Mouse (Mus musculus) stomach, embryonic 15.5 days (tissue): ENCODE measurements around the gene Slc25a28. TPM values are rescaled to one million over a fixed set of nuclear protein-coding genes. Genes with fewer than 3 reads are reported as not detected.

Source experiments
- ATAC-seq: fragments of 200-750 bp; cut with Nextera tagmentation; 2 replicates; pipeline ENCODE4 v1.8.0; 2017; ENCODE audit warnings: low read depth, moderate number of reproducible peaks, moderate TSS enrichment; ENCODE audit not compliant: insufficient read depth, low FRiP score
- H3K27ac ChIP-seq: fragments of 300-500 bp; sonication (generic); 2 replicates; pipeline ENCODE4 v1.5.1; 2015; ENCODE audit warnings: mild to moderate bottlenecking, inconsistent platforms
- H3K27me3 ChIP-seq: fragments of 300-500 bp; sonication (generic); replicated peaks from 2 replicates; pipeline ENCODE4 v1.6.1; 2015; ENCODE audit warnings: inconsistent platforms
- H3K36me3 ChIP-seq: fragments of 300-500 bp; sonication (generic); 2 replicates; pipeline ENCODE4 v1.6.1; 2015; ENCODE audit warnings: inconsistent platforms
- H3K4me1 ChIP-seq: fragments of 300-500 bp; sonication (generic); 2 replicates; pipeline ENCODE4 v1.6.1; 2015; ENCODE audit warnings: inconsistent platforms
- H3K4me2 ChIP-seq: fragments of 300-500 bp; sonication (generic); 2 replicates; pipeline ENCODE4 v1.6.1; 2015; ENCODE audit warnings: mild to moderate bottlenecking, inconsistent platforms
- H3K4me3 ChIP-seq: fragments of 300-500 bp; sonication (generic); replicated peaks from 2 replicates; pipeline ENCODE4 v1.5.1; 2015; ENCODE audit warnings: inconsistent platforms
- H3K9ac ChIP-seq: fragments of 300-500 bp; sonication (generic); 2 replicates; pipeline ENCODE4 v1.6.1; 2015; ENCODE audit warnings: inconsistent platforms
- H3K9me3 ChIP-seq: fragments of 300-500 bp; sonication (generic); 2 replicates; pipeline ENCODE4 v1.6.1; 2016; ENCODE audit warnings: inconsistent platforms
- WGBS: fragments of 180-500 bp; shearing (Covaris S2); methylation state at CpG from one replicate; pipeline ENCODE4 v1.1.7; 2015; 5-methylcytosine and 5-hydroxymethylcytosine counted together
- polyA plus RNA-seq: library from polyadenylated mRNA; unstranded; fragments of >200 nt; fragmentation: Nextera tagmentation; extraction: Ambion mirVana; gene quantifications from 2 replicates; pipeline ENCODE4 v1.2.1, GENCODE M21; 2015

Gene Slc25a28
- polyA plus RNA-seq, 1 experiment from 2014 or later: 15.9 TPM

DNA sequence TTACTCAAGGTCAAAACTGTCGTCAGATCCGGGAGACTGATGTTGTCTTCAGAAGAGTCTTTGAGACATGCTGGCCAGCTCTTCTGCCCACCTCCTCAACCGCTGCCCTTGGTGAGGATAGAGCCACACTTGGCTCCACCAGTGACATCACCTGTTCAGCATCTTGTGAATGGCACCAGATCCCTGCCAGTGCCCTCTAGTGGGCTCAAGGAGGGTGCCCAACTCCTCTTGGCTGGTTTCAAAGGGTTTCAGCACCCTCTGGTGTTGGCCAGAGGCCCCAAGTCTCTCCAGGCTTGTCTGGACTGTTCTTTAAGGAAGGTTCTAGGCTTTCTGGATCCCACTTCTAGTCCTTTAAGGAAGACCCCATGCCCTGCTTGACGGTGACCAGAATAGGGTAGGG lies 50.8 kb downstream of the Slc25a28 start:
- no peak overlapping the region for H3K4me3 ChIP-seq
- peaks cover 45% of the 10 kb centered on the region for H3K27me3 ChIP-seq
- H3K9me3 ChIP-seq: no peaks in the 10 kb centered on the region
- ATAC-seq: no peak
- H3K27ac ChIP-seq: no peak overlapping the region
- 50% methylated on average over 4 of the region's 4 CpGs for WGBS
- H3K4me2 ChIP-seq: no peak overlapping the region
- H3K9ac ChIP-seq: no peak overlapping the region
- H3K36me3 ChIP-seq: no peaks in the 10 kb centered on the region
- no peaks in the 10 kb centered on the region for H3K4me1 ChIP-seq

DNA sequence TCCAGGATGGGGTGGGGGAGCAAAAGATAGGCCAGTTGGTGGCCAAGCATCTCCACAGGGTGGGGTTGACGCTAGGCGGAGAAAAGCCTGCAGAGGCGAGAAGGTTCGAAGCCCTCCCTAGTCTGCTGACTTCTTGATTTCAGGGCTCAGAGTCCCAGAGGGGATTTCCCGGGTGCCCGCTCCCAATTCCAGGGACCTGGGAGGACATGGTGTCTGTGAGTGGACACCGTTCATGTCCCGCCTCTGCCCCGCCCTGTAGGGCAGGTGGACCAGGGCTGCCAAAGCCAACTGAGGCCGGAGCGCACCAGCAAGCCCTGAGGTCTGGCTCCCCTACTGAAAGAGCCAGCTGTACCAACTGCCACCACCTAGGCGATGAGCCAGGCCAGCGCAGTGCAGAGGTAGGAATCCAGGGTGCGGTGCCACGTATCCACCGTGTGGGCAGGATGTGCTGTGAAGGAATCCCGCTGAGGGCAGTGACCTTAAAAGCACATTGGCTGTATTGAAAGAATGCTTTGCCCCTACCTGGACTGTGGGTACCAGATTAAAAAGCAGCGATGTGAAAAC lies 54.7 kb downstream of the Slc25a28 start:
- Histone ChIP-seq H3K4me2 (no peak overlapping the region), H3K9me3 (no peaks in the 10 kb centered on the region), H3K4me3 (no peak overlapping the region), H3K27me3 (peaks cover 82% of the 10 kb centered on the region), H3K36me3 (no peaks in the 10 kb centered on the region), H3K9ac (no peak overlapping the region), H3K4me1 (peaks cover 9% of the 10 kb centered on the region; the same call in 1 of the 2 replicates), H3K27ac (no peak overlapping the region)
- 12% methylated on average over 18 of the region's 18 CpGs for WGBS
- no peak for ATAC-seq

DNA sequence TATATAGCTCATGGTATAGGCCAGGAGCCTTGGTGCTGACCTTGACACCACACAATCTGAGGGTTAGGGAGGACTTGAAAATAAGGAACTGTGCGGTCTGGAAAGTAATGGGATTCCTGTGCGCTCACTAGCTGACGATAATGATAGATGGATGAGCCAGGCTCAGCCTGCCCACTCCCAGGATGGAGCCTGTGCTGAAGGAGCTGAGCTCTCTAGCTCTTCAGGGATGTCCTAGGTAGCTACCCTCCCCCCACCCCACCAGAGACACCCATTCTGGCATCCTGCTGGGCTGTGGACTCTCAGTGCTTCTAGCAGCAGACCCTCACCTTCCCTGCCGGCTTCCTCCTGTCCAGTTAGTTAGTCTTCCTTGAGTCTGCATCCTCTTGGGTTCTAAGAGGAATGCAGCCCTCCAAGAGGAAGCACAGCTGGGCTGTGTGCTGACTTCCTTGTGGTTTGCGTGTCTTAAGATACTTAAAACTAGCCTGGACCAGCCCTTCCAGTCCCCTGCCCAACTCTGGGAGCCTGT lies 56.1 kb downstream of the Slc25a28 start:
- Histone ChIP-seq H3K9me3 (no peaks in the 10 kb centered on the region), H3K4me3 (no peak overlapping the region), H3K4me1 (peaks cover 15% of the 10 kb centered on the region; the same call in 1 of the 2 replicates), H3K27ac (no peak overlapping the region), H3K9ac (no peak overlapping the region), H3K36me3 (no peaks in the 10 kb centered on the region), H3K27me3 (peaks cover 93% of the 10 kb centered on the region), H3K4me2 (no peak overlapping the region)
- ATAC-seq: no peak
- 5% methylated on average over 5 of the region's 5 CpGs for WGBS

DNA sequence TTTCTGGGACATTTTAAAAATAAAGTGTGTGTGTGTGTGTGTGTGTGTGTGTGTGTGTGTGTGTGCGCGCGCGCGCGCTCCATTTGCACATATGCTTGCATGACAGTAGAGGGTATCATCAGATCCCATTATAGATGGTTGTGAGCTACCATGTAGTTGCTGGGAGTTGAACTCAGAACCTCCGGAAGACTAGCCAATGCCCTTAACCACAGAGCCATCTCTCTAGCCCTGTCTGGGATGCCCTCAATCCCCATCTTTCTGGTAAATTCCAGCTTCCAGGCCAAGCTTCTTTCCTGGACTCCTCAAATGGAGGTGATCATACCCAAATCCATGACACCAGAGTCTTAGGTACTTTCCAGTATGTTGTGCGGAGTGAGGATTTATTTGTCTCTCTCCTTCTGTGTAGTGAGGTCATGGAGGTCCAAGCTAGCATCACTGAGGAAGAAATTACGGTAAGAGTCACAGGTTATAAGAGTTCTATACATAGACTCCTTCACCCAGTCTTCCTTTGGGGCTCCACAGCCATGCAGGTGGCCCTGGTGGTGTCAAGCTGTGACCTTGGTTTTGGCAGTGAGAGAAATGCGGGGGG lies 56.8 kb downstream of the Slc25a28 start:
- Histone ChIP-seq H3K9me3 (no peaks in the 10 kb centered on the region), H3K4me3 (no peak overlapping the region), H3K27me3 (peaks cover 94% of the 10 kb centered on the region), H3K4me1 (peaks cover 16% of the 10 kb centered on the region; the same call in 1 of the 2 replicates), H3K36me3 (no peaks in the 10 kb centered on the region), H3K27ac (no peak overlapping the region), H3K9ac (no peak overlapping the region), H3K4me2 (no peak overlapping the region)
- no peak for ATAC-seq
- WGBS: 48% methylated on average over 10 of the region's 10 CpGs

DNA sequence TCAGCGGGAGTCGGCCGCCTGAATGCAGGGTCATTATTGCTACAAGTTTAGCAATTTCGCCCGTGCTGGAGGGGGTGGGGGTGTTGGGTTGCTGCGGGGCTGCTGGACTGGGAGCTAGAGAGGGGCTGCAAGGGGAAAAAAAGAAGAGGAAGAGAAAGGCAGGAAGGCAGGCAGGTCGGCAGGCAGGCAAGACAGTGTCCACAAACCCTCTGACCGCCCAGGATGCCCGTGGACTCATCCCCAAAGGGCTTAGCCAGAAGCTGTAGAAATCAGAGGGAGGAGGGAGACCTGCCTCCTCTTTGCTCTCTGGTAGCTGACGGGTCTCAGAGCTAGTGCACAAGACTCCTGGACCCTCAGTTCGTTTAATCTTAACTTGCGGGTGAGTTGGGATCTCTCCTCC lies 57.8 kb downstream of the Slc25a28 start:
- H3K4me2 ChIP-seq: peak overlapping the region; percentile 52
- H3K27me3 ChIP-seq: peaks cover 95% of the 10 kb centered on the region
- no peaks in the 10 kb centered on the region for H3K9me3 ChIP-seq
- H3K4me3 ChIP-seq: peak overlapping the region; percentile 41
- ATAC-seq: no peak
- H3K9ac ChIP-seq: no peak overlapping the region
- peaks cover 24% of the 10 kb centered on the region for H3K4me1 ChIP-seq
- H3K27ac ChIP-seq: no peak overlapping the region
- under 1% methylated on average over 12 of the region's 12 CpGs for WGBS
- H3K36me3 ChIP-seq: no peaks in the 10 kb centered on the region

DNA sequence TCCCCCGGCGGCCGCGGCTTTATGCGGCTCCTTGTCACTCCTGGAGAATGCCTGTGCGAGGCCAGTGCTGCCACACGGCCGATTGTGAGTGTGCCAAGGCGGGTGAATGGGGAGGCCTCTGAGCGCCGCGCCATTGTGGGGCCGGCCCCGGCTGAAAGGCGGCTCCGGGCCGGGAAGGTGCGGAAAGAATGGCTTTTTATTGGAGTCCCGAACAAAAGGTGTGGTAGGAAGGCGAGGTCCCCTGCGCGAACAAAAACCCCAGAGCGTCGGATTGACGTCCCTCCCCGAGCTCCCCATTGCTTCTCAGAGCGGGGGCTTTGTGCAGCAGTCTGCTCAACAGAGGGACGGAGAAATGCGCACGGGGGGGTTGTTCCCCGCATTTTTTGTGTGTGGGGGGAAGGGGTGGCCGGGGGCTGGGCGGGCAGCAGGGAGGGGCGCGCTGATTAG lies 58.2 kb downstream of the Slc25a28 start:
- no peak overlapping the region for H3K9ac ChIP-seq

DNA sequence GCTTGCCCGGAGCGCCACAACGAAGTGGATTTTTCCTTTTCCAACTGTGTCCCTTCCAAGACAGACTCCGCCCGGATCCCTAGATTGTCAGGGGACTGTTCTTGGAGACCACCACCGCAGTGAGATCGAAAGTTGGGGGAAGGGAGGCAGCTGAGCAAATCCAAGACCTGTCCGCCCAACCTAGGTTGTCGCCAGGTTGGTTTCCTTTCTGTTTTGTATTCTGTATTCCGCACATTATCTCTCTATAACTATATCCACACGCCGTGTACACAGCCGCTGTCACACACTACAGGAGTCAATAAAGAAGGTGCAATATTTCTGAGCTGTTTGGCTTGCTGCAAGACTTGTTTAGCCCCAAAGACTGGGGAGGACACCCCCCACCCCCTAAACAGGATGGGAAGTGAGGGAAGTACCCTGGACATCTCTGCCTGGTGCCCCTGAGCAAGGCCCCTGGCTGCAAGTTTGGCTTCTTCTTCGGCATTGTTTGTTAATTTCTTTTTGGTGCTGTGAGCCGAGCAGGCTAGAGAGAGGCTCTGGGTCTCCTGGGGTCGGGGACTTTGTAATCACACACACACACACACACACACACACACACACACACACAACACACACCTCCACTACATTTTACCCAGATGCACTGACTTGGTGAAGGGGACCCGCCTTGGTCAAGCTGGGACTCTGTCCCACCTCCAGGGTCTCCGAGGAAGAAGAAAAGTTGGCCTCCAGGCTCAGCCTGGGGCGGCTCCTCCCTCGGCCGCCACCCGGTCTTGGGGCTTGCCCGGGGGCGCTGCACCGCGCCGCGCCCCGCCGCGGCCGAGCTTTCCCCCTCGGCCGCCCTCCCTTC lies 58.9 kb downstream of the Slc25a28 start:
- H3K27ac ChIP-seq: 0 out of 2 replicates have a peak overlapping the region, but pooled peaks have one; percentile 4

More for the DNA sequence above, 58.2 kb downstream of the Slc25a28 start:
- peaks cover 95% of the 10 kb centered on the region for H3K27me3 ChIP-seq
- H3K4me3 ChIP-seq: peak overlapping the region; percentile 41
- ATAC-seq: no peak
- under 1% methylated on average over 35 of the region's 35 CpGs for WGBS
- 0 out of 2 replicates have a peak overlapping the region, but pooled peaks have one; percentile 4 for H3K27ac ChIP-seq
- peaks cover 24% of the 10 kb centered on the region for H3K4me1 ChIP-seq
- peak overlapping the region; percentile 52 for H3K4me2 ChIP-seq
- no peaks in the 10 kb centered on the region for H3K36me3 ChIP-seq
- no peaks in the 10 kb centered on the region for H3K9me3 ChIP-seq

DNA sequence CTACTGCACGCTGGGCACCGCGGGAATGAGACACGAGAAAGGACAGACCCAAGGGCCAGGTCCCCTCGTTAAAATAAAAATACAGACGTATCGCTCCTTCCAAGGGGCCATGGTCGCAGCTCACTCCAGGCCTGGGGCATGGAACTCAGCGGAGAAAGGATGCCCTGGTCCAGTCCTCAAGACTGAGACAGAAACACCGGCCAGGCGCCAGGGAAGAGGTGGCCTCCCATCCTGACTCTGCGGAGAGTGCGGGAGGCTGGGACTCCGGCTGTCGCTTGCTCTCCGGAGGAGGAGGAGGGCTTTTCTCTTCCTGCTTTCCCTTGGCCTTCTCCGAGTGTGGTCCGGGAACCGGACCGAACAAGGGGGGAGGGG lies 59.6 kb downstream of the Slc25a28 start:
- Histone ChIP-seq H3K27ac (no peak overlapping the region), H3K4me3 (peak overlapping the region; percentile 41), H3K36me3 (no peaks in the 10 kb centered on the region), H3K9me3 (no peaks in the 10 kb centered on the region), H3K9ac (no peak overlapping the region), H3K4me2 (peak overlapping the region; percentile 52), H3K27me3 (peaks cover 89% of the 10 kb centered on the region), H3K4me1 (peaks cover 24% of the 10 kb centered on the region)
- WGBS: 2% methylated on average over 19 of the region's 20 CpGs
- no peak for ATAC-seq

More for the DNA sequence above, 58.9 kb downstream of the Slc25a28 start:
- Histone ChIP-seq H3K4me3 (peak overlapping the region; percentile 41), H3K9ac (0 out of 2 replicates have a peak overlapping the region, but pooled peaks have one; percentile 0), H3K27me3 (peaks cover 96% of the 10 kb centered on the region), H3K4me1 (peaks cover 24% of the 10 kb centered on the region), H3K4me2 (peak overlapping the region; percentile 52), H3K36me3 (no peaks in the 10 kb centered on the region), H3K9me3 (no peaks in the 10 kb centered on the region)
- ATAC-seq: no peak
- WGBS: 3% methylated on average over 33 of the region's 34 CpGs

DNA sequence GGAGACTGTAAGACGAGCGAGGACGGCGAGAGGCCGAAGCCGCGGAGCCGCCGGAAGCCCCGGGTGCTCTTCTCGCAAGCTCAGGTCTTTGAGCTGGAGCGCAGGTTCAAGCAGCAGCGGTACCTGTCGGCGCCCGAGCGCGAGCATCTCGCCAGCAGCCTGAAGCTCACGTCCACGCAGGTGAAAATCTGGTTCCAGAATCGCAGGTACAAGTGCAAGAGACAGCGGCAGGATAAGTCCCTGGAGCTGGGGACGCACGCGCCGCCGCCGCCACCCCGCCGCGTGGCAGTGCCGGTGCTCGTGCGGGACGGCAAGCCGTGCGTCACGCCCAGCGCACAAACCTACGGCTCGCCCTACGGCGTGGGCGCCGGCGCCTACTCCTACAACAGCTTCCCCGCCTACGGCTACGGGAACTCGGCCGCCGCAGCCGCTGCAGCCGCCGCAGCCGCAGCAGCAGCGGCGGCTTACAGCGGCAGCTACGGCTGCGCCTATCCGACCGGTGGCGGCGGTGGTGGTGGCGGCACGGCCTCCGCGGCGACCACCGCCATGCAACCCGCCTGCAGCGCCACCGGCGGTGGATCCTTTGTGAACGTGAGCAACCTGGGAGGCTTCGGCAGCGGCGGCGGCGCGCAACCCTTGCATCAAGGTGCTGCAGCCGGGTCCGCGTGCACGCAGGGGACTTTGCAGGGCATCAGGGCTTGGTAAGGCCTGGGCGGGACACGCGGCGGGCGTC lies 60.2 kb downstream of the Slc25a28 start:
- Histone ChIP-seq H3K9me3 (no peaks in the 10 kb centered on the region), H3K9ac (no peak overlapping the region), H3K4me1 (peaks cover 24% of the 10 kb centered on the region), H3K4me2 (peak overlapping the region; percentile 52), H3K36me3 (no peaks in the 10 kb centered on the region), H3K27me3 (peaks cover 88% of the 10 kb centered on the region), H3K4me3 (peak overlapping the region; percentile 41), H3K27ac (no peak overlapping the region)
- ATAC-seq: no peak
- WGBS: under 1% methylated on average over 92 of the region's 92 CpGs
